Mouse (Mus musculus) testis, adult 2 months (tissue): ENCODE data around the gene Efcab5. TPM values are rescaled to one million over a fixed set of nuclear protein-coding genes. Genes with fewer than 3 reads are reported as not detected.
"Not testable (repeated sequence)": the region's sequence is repeated elsewhere in the genome, so short reads cannot be mapped to it uniquely, and the experiment has no call there.

Experiments
- H3K27ac ChIP-seq: fragments of 200-500 bp; 2 replicates; pipeline ENCODE4 v1.5.1; 2012; ENCODE audit warnings: low read depth, low read length; ENCODE audit not compliant: control insufficient read depth, insufficient read depth
- H3K27me3 ChIP-seq: fragments of 200-500 bp; 2 replicates; pipeline ENCODE4 v1.6.1; 2012; ENCODE audit warnings: mild to moderate bottlenecking, low read length, moderate library complexity; ENCODE audit not compliant: control insufficient read depth, insufficient read depth
- H3K36me3 ChIP-seq: fragments of 200-500 bp; 2 replicates; pipeline ENCODE4 v1.6.1; 2012; ENCODE audit warnings: mild to moderate bottlenecking, low read length; ENCODE audit not compliant: control insufficient read depth, insufficient read depth
- H3K4me1 ChIP-seq: fragments of 200-500 bp; 2 replicates; pipeline ENCODE4 v1.6.1; 2012; ENCODE audit warnings: low read length; ENCODE audit not compliant: control insufficient read depth, insufficient read depth
- H3K4me3 ChIP-seq: fragments of 200-500 bp; 2 replicates; pipeline ENCODE4 v1.5.1; 2012; ENCODE audit warnings: low read depth, mild to moderate bottlenecking, low read length, moderate library complexity, mixed read lengths; ENCODE audit not compliant: control insufficient read depth
- CTCF ChIP-seq: fragments of 200-500 bp; IDR thresholded peaks from 2 replicates; pipeline ENCODE4 v1.5.1; 2012; ENCODE audit warnings: low read depth, mild to moderate bottlenecking, inconsistent platforms, low read length, moderate library complexity; ENCODE audit not compliant: control insufficient read depth, insufficient read depth, insufficient replicate concordance
- POLR2A ChIP-seq: fragments of 200-500 bp; IDR thresholded peaks from 2 replicates; pipeline ENCODE4 v1.6.1; 2012; ENCODE audit warnings: low read depth, mild to moderate bottlenecking, inconsistent platforms, low read length, moderate library complexity; ENCODE audit not compliant: control insufficient read depth
- polyA plus RNA-seq: library from polyadenylated mRNA; depleted of rRNA; stranded (reverse); fragments of >200 nt; gene quantifications from 2 replicates; pipeline ENCODE4 v1.2.3, GENCODE M21; 2012

Gene Efcab5
- polyA plus RNA-seq, 1 experiment, result 216 TPM

- no peak for TF ChIP-seq POLR2A
- TF ChIP-seq CTCF, result no peak
- Histone ChIP-seq H3K27me3 (no peaks in the 10 kb centered on the region), H3K27ac (no peak overlapping the region), H3K4me1 (no peaks in the 10 kb centered on the region), H3K36me3 (no peaks in the 10 kb centered on the region; the same call in 1 of the 2 replicates), H3K4me3 (no peak overlapping the region)
Measured at GRCm38 (mm10) chr11:77179771-77180170, 9.0 kb downstream of the Efcab5 start.

- Histone ChIP-seq H3K36me3 (no peaks in the 10 kb centered on the region), H3K4me3 (no peak overlapping the region), H3K27ac (no peak overlapping the region), H3K27me3 (no peaks in the 10 kb centered on the region), H3K4me1 (no peaks in the 10 kb centered on the region)
- TF ChIP-seq POLR2A (no peak), CTCF (no peak)
Measured at GRCm38 (mm10) chr11:77174531-77174930, 14.2 kb downstream of the Efcab5 start.

- H3K27ac ChIP-seq, result no peak overlapping the region
- H3K27me3 ChIP-seq, result no peaks in the 10 kb centered on the region
- H3K4me1 ChIP-seq, result no peaks in the 10 kb centered on the region
- TF ChIP-seq POLR2A (no peak), CTCF (no peak)
- H3K36me3 ChIP-seq, result no peaks in the 10 kb centered on the region
- H3K4me3 ChIP-seq, result no peak overlapping the region
Measured at GRCm38 (mm10) chr11:77173731-77174130, 15.0 kb downstream of the Efcab5 start.

GRCm38 (mm10) chr11:77160744-77161143 lies 28.0 kb downstream of the Efcab5 start:
- Histone ChIP-seq H3K4me3 (no peak overlapping the region), H3K27ac (no peak overlapping the region), H3K4me1 (no peaks in the 10 kb centered on the region), H3K36me3 (no peaks in the 10 kb centered on the region; the same call in 1 of the 2 replicates), H3K27me3 (no peaks in the 10 kb centered on the region)
- no peak for TF ChIP-seq POLR2A
- TF ChIP-seq CTCF, result no peak

GRCm38 (mm10) chr11:77160341-77160740 lies 28.4 kb downstream of the Efcab5 start:
- TF ChIP-seq CTCF, result no peak
- no peak for TF ChIP-seq POLR2A
- Histone ChIP-seq H3K27me3 (no peaks in the 10 kb centered on the region), H3K4me3 (no peak overlapping the region), H3K27ac (no peak overlapping the region), H3K4me1 (no peaks in the 10 kb centered on the region), H3K36me3 (no peaks in the 10 kb centered on the region; the same call in 1 of the 2 replicates)

- H3K36me3 ChIP-seq, result no peaks in the 10 kb centered on the region; the same call in 1 of the 2 replicates
- H3K4me3 ChIP-seq, result no peak overlapping the region
- no peaks in the 10 kb centered on the region; the same call in 1 of the 2 replicates for H3K4me1 ChIP-seq
- H3K27ac ChIP-seq, result no peak overlapping the region
- TF ChIP-seq CTCF (no peak), POLR2A (no peak)
- H3K27me3 ChIP-seq, result no peaks in the 10 kb centered on the region
Measured at GRCm38 (mm10) chr11:77154214-77154613, 34.6 kb downstream of the Efcab5 start.

GRCm38 (mm10) chr11:77150806-77151205 lies 38.0 kb downstream of the Efcab5 start:
- TF ChIP-seq POLR2A (no peak), CTCF (no peak)
- Histone ChIP-seq H3K4me1 (no peaks in the 10 kb centered on the region; the same call in 1 of the 2 replicates), H3K4me3 (no peak overlapping the region), H3K27me3 (no peaks in the 10 kb centered on the region), H3K36me3 (no peaks in the 10 kb centered on the region; the same call in 1 of the 2 replicates), H3K27ac (no peak overlapping the region)

GRCm38 (mm10) chr11:77149783-77150630 lies 38.8 kb downstream of the Efcab5 start:
- H3K4me1 ChIP-seq, H3K4me3 ChIP-seq, H3K27ac ChIP-seq, H3K36me3 ChIP-seq, H3K27me3 ChIP-seq: not testable (repeated sequence)
